Mouse (Mus musculus): ENCODE measurements around the gene Enthd1.
"Not testable (repeated sequence)": the region's sequence is repeated elsewhere in the genome, so short reads cannot be mapped to it uniquely, and the experiment has no call there.

The Enthd1 gene

GRCm38 (mm10) chr15:80565106-80565665, at the start of gene Enthd1:
Gene Enthd1, minus strand, starts transcription at chr15:80565156.
- no peak for DNase-seq (ENCODE audit: low spot score)

GRCm38 (mm10) chr15:80613904-80614303, 48.9 kb upstream of the Enthd1 start:
- no peak for DNase-seq (ENCODE audit: low spot score)

GRCm38 (mm10) chr15:80611478-80611877, 46.5 kb upstream of the Enthd1 start:
- DNase-seq (ENCODE audit: low spot score), result no peak

- DNase-seq (ENCODE audit: low spot score), result no peak
Observed at GRCm38 (mm10) chr15:80610335-80610734, 45.4 kb upstream of the Enthd1 start.

GRCm38 (mm10) chr15:80607970-80608369, 43.0 kb upstream of the Enthd1 start:
- no peak for DNase-seq (ENCODE audit: low spot score)

- DNase-seq (ENCODE audit: low spot score), result no peak
Observed at GRCm38 (mm10) chr15:80604026-80604425, 39.1 kb upstream of the Enthd1 start.

- DNase-seq (ENCODE audit: low spot score), result no peak
Observed at GRCm38 (mm10) chr15:80602487-80602886, 37.5 kb upstream of the Enthd1 start.

- no peak for DNase-seq (ENCODE audit: low spot score)
Observed at GRCm38 (mm10) chr15:80601456-80601855, 36.5 kb upstream of the Enthd1 start.

GRCm38 (mm10) chr15:80599843-80600242, 34.9 kb upstream of the Enthd1 start:
- DNase-seq (ENCODE audit: low spot score), result no peak

GRCm38 (mm10) chr15:80599213-80599750, 34.3 kb upstream of the Enthd1 start:
- no peak for DNase-seq (ENCODE audit: low spot score)

GRCm38 (mm10) chr15:80598750-80599149, 33.8 kb upstream of the Enthd1 start:
- no peak for DNase-seq (ENCODE audit: low spot score)

GRCm38 (mm10) chr15:80593877-80594276, 28.9 kb upstream of the Enthd1 start:
- no peak for DNase-seq (ENCODE audit: low spot score)

GRCm38 (mm10) chr15:80592737-80593136, 27.8 kb upstream of the Enthd1 start:
- no peak for DNase-seq (ENCODE audit: low spot score)

GRCm38 (mm10) chr15:80590641-80591040, 25.7 kb upstream of the Enthd1 start:
- DNase-seq (ENCODE audit: low spot score), result no peak

GRCm38 (mm10) chr15:80586296-80586695, 21.3 kb upstream of the Enthd1 start:
- no peak for DNase-seq (ENCODE audit: low spot score)

GRCm38 (mm10) chr15:80582581-80583495, 17.9 kb upstream of the Enthd1 start:
- DNase-seq (ENCODE audit: low spot score), result no peak

- not testable (repeated sequence) for DNase-seq (ENCODE audit: low spot score)
Observed at GRCm38 (mm10) chr15:80580585-80580984, 15.6 kb upstream of the Enthd1 start.

GRCm38 (mm10) chr15:80579121-80579520, 14.2 kb upstream of the Enthd1 start:
- DNase-seq (ENCODE audit: low spot score), result no peak

- DNase-seq (ENCODE audit: low spot score), result no peak
Observed at GRCm38 (mm10) chr15:80577166-80577960, 12.4 kb upstream of the Enthd1 start.

GRCm38 (mm10) chr15:80576415-80576994, 11.5 kb upstream of the Enthd1 start:
- DNase-seq (ENCODE audit: low spot score), result no peak

GRCm38 (mm10) chr15:80575817-80576370, 10.9 kb upstream of the Enthd1 start:
- no peak for DNase-seq (ENCODE audit: low spot score)
